Mouse (Mus musculus): ENCODE results near the gene Rab33b.

- TF ChIP-seq CTCF (IDR thresholded peaks at IDR 0.05; ENCODE audit: extremely low read depth, insufficient read depth, low read length) (no peak), POLR2A (IDR thresholded peaks at IDR 0.05; ENCODE audit: extremely low read depth, insufficient read depth, low read length) (no peak)
Observed at GRCm38 (mm10) chr3:51481881-51482280, 1.8 kb upstream of the Rab33b start.
